ENCODE assay signal across 17 mouse cellular contexts in the genomic region with DNA sequence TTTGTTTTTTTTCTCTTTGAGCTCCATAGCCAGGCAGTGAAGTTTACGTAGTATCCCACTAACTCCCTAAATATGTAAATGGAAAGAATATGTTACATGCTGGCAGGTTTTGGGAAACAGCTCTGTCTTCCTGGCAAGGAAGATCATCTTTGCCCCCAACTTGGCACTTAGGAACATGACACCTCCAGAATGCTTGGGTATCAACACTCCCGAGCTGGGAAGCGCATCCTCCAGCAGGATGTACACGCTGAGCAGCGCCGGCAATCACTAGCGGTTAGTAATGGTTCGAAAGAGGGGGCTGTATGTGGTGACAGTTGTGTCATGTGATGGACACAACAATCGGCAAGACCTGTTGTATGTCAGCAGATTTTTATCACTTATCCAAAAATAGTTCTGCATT.
"Had no signal": no experiment of that assay in that cellular context is flagged by ENCODE, and none has a peak within 500 bp of the region (broad histone marks: within the 10 kb centered on the region; RNA-seq: fewer than 3 reads in every experiment).

No protein-coding gene starts in this region.

- H3K36me3 ChIP-seq: lung, embryonic 15.5 days; midbrain, embryonic 13.5 days; midbrain, embryonic 15.5 days; neural tube, embryonic 12.5 days; stomach, embryonic 15.5 days had no signal

- H3K4me2 ChIP-seq: lung, embryonic 15.5 days; midbrain, embryonic 11.5 days; midbrain, embryonic 13.5 days; midbrain, embryonic 15.5 days; neural tube, embryonic 12.5 days; stomach, embryonic 15.5 days had no signal

- H3K4me3 ChIP-seq: lung, embryonic 15.5 days; megakaryocyte, embryonic 14.5 days; midbrain, embryonic 13.5 days; midbrain, embryonic 15.5 days; neural tube, embryonic 12.5 days; stomach, embryonic 15.5 days had no signal

- H3K9ac ChIP-seq: liver, postnatal 0 days; lung, embryonic 15.5 days; midbrain, embryonic 13.5 days; midbrain, embryonic 15.5 days; neural tube, embryonic 12.5 days; stomach, embryonic 15.5 days had no signal

- ATAC-seq: liver, postnatal 0 days; lung, postnatal 0 days; midbrain, embryonic 13.5 days; midbrain, embryonic 15.5 days had no signal

- H3K4me1 ChIP-seq: lung, embryonic 15.5 days; megakaryocyte, embryonic 14.5 days; midbrain, embryonic 13.5 days; midbrain, embryonic 15.5 days; neural tube, embryonic 12.5 days; stomach, embryonic 15.5 days had no signal

- H3K9me3 ChIP-seq: lung, embryonic 15.5 days; midbrain, embryonic 13.5 days; midbrain, embryonic 15.5 days; neural tube, embryonic 12.5 days; stomach, embryonic 15.5 days had no signal

- H3K27ac ChIP-seq: lung, embryonic 15.5 days; macrophage; midbrain, embryonic 13.5 days; midbrain, embryonic 15.5 days; neural tube, embryonic 12.5 days; stomach, embryonic 15.5 days; stomach, postnatal 0 days had no signal

- H3K27me3 ChIP-seq: lung, embryonic 15.5 days; megakaryocyte, embryonic 14.5 days; midbrain, embryonic 13.5 days; midbrain, embryonic 15.5 days; neural tube, embryonic 12.5 days; stomach, embryonic 15.5 days had no signal

- DNase-seq: liver, postnatal 0 days; lung, adult 2 months; lung, postnatal 14 days; lung, postnatal 36 days; thymus, adult 2 months; thymus, postnatal 25 days; thymus, postnatal 4 days had no signal
